Mouse (Mus musculus) thymus, postnatal 25 days (tissue): ENCODE measurements around the gene Mt4.
A peak's percentile ranks its signal among the peaks of the same experiment; 100 is the strongest.

Experiments
- DNase-seq: peaks from one replicate; pipeline ENCODE4 v3.0.0; 2022

The Mt4 gene

DNA sequence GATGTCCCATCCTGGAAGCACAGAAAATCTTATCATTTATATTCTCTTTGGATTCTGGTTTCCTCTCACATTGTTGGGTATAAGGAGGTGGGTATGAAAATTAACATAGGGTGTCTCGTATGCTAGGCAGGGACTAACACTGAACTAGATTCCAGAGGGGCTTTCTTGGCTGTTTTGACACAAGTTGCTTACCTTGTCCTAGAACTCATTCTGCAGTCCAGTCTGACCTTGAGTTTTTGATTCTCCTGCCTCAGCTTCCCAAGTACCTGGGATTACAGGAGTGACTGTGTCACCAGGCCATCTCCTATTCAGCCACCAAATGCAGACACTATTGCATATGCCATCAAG, 43.5 kb downstream of the Mt4 start:
- no peak for DNase-seq

- no peak for DNase-seq
Observed at GRCm38 (mm10) chr8:94182055-94182929, 45.3 kb downstream of the Mt4 start.

GRCm38 (mm10) chr8:94183117-94183516, 46.1 kb downstream of the Mt4 start:
- peak; percentile 63 for DNase-seq

DNA sequence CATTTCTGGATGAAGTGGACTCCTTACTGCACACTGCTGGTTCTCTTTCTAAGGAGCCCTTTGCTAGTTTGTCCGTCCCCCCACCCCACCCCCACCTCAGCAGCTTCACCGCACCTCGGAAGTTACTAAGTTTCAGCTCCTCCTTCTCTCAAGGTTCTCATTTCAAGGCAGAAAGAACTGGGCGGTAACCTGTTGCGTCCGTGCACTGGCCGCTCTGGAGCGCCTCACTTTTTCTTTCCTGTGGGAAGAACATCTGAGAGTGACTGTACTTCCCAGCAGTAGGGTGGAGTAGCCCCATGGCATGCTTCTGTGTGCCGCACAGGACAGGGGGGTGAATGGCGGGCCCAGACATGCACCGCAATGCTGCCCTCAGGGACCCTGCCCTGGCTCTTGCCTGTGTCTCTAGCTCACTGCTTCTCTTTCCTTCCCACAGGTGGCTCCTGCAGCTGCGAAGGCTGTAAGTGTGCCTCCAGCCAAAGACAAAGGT, 47.4 kb downstream of the Mt4 start:
- no peak for DNase-seq

DNA sequence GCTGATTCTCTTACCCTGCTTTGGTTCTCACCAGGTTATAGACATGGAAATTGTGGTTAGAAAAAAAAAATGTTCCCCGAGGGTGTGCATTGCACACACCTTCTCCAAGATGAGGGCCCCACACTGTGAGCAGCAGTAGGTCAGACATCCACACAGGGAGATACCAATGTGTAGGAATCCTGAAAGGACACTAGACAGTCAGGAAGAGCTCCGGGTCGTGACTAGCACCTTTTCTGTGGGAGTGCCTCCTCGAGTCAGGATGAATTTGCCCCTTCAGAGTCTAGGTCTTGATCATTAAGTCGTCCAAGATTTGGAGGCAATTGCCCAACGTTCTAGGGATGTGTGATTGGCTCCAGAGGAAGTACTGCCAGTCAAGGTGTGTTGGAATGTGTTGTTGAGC, 48.8 kb downstream of the Mt4 start:
- no peak for DNase-seq

DNA sequence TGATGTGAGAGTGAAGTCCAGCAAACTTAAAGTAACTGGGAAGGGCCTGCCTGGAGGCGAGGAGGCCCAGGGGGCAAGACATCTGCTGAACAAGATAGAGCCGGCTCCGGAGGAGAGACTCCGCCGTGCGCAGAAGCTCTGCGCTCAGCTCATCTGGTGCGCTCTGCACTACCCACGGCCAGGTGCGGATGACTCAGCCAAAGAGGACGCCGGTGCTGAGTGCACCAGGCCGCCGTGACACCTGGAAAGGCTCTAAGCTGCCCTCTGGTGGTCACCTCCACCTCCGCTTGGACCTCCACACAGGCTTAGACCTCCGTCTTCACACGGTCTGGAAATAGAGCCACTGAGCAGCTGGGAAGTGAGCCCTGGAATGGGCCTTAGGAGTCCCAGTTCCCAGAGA, 49.5 kb downstream of the Mt4 start:
- DNase-seq: peak; percentile 78

- DNase-seq: no peak
Observed at GRCm38 (mm10) chr8:94187290-94188002, 50.4 kb downstream of the Mt4 start.
